Mouse (Mus musculus) lung, embryonic 14.5 days (tissue): Measurements from ENCODE around the gene Nmnat2. TPM values are rescaled to one million over a fixed set of nuclear protein-coding genes. Genes with fewer than 3 reads are reported as not detected.
"Not testable (repeated sequence)": the region's sequence is repeated elsewhere in the genome, so short reads cannot be mapped to it uniquely, and the experiment has no call there.

Experiments used
- ATAC-seq: fragments of 200-750 bp; cut with Nextera tagmentation; 2 replicates; pipeline ENCODE4 v1.8.0; 2017; ENCODE audit warnings: mild to moderate bottlenecking, moderate TSS enrichment, moderate library complexity; ENCODE audit not compliant: insufficient read depth
- DNase-seq: peaks from one replicate; pipeline ENCODE4 v3.0.0-alpha.2; 2015
- H3K27ac ChIP-seq: fragments of 300-500 bp; sonication (generic); 2 replicates; pipeline ENCODE4 v1.5.1; 2014; ENCODE audit warnings: low read depth, mild to moderate bottlenecking, moderate library complexity
- H3K27me3 ChIP-seq: fragments of 300-500 bp; sonication (generic); 2 replicates; pipeline ENCODE4 v1.6.1; 2014; ENCODE audit warnings: low read length, control low read depth; ENCODE audit not compliant: insufficient read depth
- H3K36me3 ChIP-seq: fragments of 300-500 bp; sonication (generic); 2 replicates; pipeline ENCODE4 v1.6.1; 2014; ENCODE audit warnings: control low read depth; ENCODE audit not compliant: insufficient read depth
- H3K4me1 ChIP-seq: fragments of 300-500 bp; sonication (generic); 2 replicates; pipeline ENCODE4 v1.6.1; 2014; ENCODE audit warnings: antibody characterized with exemption, control low read depth; ENCODE audit not compliant: insufficient read depth
- H3K4me2 ChIP-seq: fragments of 300-500 bp; sonication (generic); 2 replicates; pipeline ENCODE4 v1.6.1; 2014; ENCODE audit warnings: mild to moderate bottlenecking
- H3K4me3 ChIP-seq: fragments of 300-500 bp; sonication (generic); 2 replicates; pipeline ENCODE4 v1.5.1; 2014; ENCODE audit warnings: low read depth, low read length
- H3K9ac ChIP-seq: fragments of 300-500 bp; sonication (generic); 2 replicates; pipeline ENCODE4 v1.6.1; 2014
- H3K9me3 ChIP-seq: fragments of 300-500 bp; sonication (generic); 2 replicates; pipeline ENCODE4 v1.6.1; 2016; ENCODE audit warnings: low read depth, low read length, control low read depth
- CTCF ChIP-seq: IDR thresholded peaks from 2 replicates; pipeline ENCODE4 v1.5.1; 2016; ENCODE audit warnings: antibody characterized with exemption, low read depth
- whole genome bisulfite sequencing: fragments of 180-500 bp; shearing (Covaris S2); extraction: QIAGEN DNeasy Blood & Tissue Kit; methylation state at CpG from one replicate; pipeline ENCODE4 v1.1.7; 2014; 5-methylcytosine and 5-hydroxymethylcytosine counted together
- polyA plus RNA-seq: library from polyadenylated mRNA; unstranded; fragments of >200 nt; fragmentation: Nextera tagmentation; extraction: Ambion mirVana; gene quantifications from 2 replicates; pipeline ENCODE4 v1.2.1, GENCODE M21; 2014

Nmnat2 gene
- polyA plus RNA-seq, 1 experiment from 2014 or later: 3.6 TPM

DNA sequence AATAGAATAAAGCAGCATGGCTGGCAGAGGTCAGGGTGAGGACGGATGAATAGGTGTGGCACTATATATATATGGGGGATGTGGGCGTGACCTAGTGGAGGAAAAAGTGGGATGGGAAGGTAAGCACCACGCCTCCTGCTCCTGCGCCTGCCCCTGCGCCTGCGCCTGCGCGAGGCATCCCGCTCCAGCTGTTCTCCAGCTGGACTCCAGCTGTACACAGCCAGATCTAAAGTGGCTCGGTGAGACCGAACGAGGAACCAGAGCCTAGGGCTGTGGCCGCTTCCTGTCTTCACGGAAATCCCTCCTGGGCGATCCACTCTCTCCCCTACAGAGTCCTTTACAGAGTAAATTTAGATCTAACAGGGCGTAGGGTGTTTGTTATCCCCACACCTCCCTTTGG is 116.8 kb downstream of the Nmnat2 start:
- Histone ChIP-seq H3K4me1 (peaks cover 17% of the 10 kb centered on the region), H3K9me3 (no peaks in the 10 kb centered on the region), H3K9ac (no peak overlapping the region), H3K36me3 (no peaks in the 10 kb centered on the region), H3K27me3 (peaks cover 8% of the 10 kb centered on the region; the same call in 1 of the 2 replicates), H3K27ac (0 out of 2 replicates have a peak overlapping the region, but pooled peaks have one; percentile 28), H3K4me3 (peak overlapping the region; percentile 10; the same call in 1 of the 2 replicates), H3K4me2 (peak overlapping the region; percentile 41)
- DNase-seq: peak; percentile 84
- peak; percentile 42 for ATAC-seq
- 23% methylated on average over 16 of the region's 16 CpGs for WGBS
- TF ChIP-seq CTCF: no peak

DNA sequence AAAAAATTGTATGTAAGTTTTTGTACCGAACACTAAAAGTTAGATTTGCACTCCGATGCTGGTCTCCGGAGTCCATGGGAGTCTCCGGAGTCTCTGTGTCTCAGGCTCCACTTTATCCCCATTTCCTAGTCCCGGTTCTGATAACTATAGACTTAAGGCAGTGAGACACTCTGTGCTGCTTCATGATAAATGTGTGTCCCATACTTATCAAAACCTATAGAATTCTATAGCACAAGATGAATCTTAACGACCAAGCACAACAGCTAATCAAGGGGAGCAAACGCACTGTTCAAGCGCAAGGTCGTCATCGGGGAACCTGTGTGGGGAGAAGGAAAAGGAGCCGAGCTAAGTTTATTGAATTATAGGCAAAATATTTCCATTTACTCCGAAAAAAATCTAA is 117.2 kb downstream of the Nmnat2 start:
- no peak for ATAC-seq
- Histone ChIP-seq H3K36me3 (no peaks in the 10 kb centered on the region), H3K9me3 (no peaks in the 10 kb centered on the region), H3K9ac (no peak overlapping the region), H3K27me3 (peaks cover 8% of the 10 kb centered on the region; the same call in 1 of the 2 replicates), H3K4me3 (peak overlapping the region; percentile 10; the same call in 1 of the 2 replicates), H3K27ac (0 out of 2 replicates have a peak overlapping the region, but pooled peaks have one; percentile 28), H3K4me2 (peak overlapping the region; percentile 41), H3K4me1 (peaks cover 17% of the 10 kb centered on the region; the same call in 1 of the 2 replicates)
- DNase-seq: no peak
- 36% methylated on average over 12 of the region's 12 CpGs for WGBS
- TF ChIP-seq CTCF: no peak

DNA sequence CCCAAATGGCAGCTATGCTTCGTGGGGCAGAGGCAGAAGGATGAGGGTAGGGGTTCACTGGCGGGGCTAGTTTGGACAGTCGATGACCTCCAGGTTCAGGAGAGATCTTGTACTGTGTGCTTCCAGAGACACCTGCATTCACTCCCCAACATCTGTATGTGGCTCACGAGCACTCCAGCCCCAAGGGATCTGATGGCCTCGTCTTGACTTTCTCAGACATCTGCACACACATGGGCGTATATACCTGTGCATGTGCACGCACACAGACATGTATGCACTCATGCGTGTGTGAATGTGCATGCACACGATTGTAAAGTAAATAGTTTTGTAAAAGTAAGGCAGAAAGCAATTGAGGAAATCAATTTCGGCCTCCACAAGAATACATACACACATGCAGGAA is 117.9 kb downstream of the Nmnat2 start:
- no peak for TF ChIP-seq CTCF

DNA sequence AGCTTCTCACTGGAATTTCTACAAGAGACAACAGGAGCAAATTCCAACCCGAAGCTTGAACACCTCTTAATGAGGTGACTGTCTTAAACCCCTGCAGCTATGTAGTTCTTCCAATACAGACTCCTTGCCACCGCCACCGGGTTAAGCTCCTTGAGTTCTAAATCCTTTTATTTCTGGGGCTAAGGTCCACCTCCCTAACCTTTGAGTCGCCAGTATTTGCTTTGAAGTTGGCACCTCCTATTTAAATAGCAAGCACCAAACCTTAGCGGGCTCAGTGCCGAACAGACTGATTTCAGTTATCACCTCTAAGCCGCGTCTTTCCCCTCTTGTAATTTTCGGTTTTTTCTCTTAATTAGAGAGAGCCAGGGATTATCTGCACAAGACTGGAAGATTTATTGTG is 118.6 kb downstream of the Nmnat2 start:
- no peak for ATAC-seq
- no peak for TF ChIP-seq CTCF
- Histone ChIP-seq H3K9ac (no peak overlapping the region), H3K4me1 (peaks cover 17% of the 10 kb centered on the region; the same call in 1 of the 2 replicates), H3K27me3 (peaks cover 8% of the 10 kb centered on the region; the same call in 1 of the 2 replicates), H3K4me3 (no peak overlapping the region), H3K36me3 (no peaks in the 10 kb centered on the region), H3K4me2 (no peak overlapping the region), H3K27ac (no peak overlapping the region), H3K9me3 (no peaks in the 10 kb centered on the region)
- 28% methylated on average over 9 of the region's 9 CpGs for WGBS
- no peak for DNase-seq

More for the DNA sequence above, 117.9 kb downstream of the Nmnat2 start:
- peaks cover 8% of the 10 kb centered on the region; the same call in 1 of the 2 replicates for H3K27me3 ChIP-seq
- H3K27ac ChIP-seq: no peak overlapping the region
- H3K4me3 ChIP-seq: no peak overlapping the region
- H3K4me2 ChIP-seq: no peak overlapping the region
- 53% methylated on average over 10 of the region's 10 CpGs for WGBS
- ATAC-seq: no peak
- no peaks in the 10 kb centered on the region for H3K9me3 ChIP-seq
- peaks cover 17% of the 10 kb centered on the region; the same call in 1 of the 2 replicates for H3K4me1 ChIP-seq
- H3K36me3 ChIP-seq: no peaks in the 10 kb centered on the region
- H3K9ac ChIP-seq: no peak overlapping the region
- DNase-seq: no peak

DNA sequence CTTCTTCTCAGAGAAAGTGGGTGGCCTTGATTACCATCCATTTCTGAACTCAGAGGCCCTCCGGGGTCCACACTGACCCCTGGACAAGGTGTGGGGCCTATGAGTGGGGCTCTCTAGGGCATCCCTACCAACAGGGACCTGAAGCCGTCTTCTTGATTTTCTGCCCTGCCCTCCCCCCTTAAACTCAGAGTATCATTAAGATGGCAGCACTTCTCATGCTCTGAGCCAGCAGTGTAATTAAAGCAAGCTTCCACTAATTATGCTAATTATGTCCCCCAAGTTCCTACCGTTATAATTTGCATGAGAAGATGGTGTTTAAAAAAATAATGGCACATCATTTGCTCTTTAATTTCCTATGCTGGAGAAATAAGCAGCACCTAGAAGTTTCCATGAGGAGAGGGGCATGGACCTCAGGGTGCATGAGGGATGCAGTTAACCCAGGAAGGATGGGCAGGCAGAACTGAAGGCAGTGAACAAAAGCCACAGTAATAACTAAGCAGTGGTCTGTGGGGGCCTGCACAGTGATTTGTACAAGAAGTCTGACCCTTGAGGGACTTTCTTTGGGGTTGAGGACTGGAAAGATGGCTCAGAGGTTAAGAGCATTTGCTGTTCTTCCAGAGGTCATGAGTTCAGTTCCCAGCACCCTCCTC is 120.4 kb downstream of the Nmnat2 start:
- WGBS: 75% methylated on average over 3 of the region's 3 CpGs
- Histone ChIP-seq H3K27ac (no peak overlapping the region), H3K4me2 (no peak overlapping the region), H3K36me3 (no peaks in the 10 kb centered on the region), H3K4me3 (no peak overlapping the region), H3K9ac (no peak overlapping the region), H3K27me3 (peaks cover 8% of the 10 kb centered on the region; the same call in 1 of the 2 replicates), H3K9me3 (no peaks in the 10 kb centered on the region), H3K4me1 (peaks cover 17% of the 10 kb centered on the region; the same call in 1 of the 2 replicates)
- no peak for TF ChIP-seq CTCF
- ATAC-seq: no peak
- DNase-seq: no peak

DNA sequence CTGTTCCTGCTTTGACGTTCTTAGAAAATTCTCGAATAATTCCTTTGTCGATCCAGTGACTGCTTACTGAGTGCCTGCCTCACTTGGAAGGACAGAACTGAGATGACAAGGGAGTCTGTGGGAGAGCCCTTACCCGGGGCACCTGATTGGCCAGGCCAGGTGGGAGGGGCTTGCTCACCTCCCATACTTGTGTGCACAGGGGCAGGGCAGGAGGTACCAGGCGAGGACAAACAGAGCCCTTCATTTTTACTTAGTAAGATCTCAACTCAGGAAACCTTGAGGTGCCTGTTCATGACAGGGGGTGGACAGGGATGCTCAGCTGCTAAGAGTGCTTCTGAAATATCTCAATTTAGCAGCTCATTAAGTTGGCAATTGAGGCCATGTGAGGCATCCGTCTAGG is 121.2 kb downstream of the Nmnat2 start:
- peaks cover 8% of the 10 kb centered on the region; the same call in 1 of the 2 replicates for H3K27me3 ChIP-seq
- TF ChIP-seq CTCF: no peak
- peak; percentile 39; the same call in 1 of the 2 replicates for ATAC-seq
- no peaks in the 10 kb centered on the region for H3K9me3 ChIP-seq
- 27% methylated on average over 6 of the region's 6 CpGs for WGBS
- H3K9ac ChIP-seq: no peak overlapping the region
- DNase-seq: no peak
- no peak overlapping the region for H3K27ac ChIP-seq
- no peak overlapping the region for H3K4me3 ChIP-seq
- peaks cover 17% of the 10 kb centered on the region; the same call in 1 of the 2 replicates for H3K4me1 ChIP-seq
- no peaks in the 10 kb centered on the region for H3K36me3 ChIP-seq
- no peak overlapping the region for H3K4me2 ChIP-seq

DNA sequence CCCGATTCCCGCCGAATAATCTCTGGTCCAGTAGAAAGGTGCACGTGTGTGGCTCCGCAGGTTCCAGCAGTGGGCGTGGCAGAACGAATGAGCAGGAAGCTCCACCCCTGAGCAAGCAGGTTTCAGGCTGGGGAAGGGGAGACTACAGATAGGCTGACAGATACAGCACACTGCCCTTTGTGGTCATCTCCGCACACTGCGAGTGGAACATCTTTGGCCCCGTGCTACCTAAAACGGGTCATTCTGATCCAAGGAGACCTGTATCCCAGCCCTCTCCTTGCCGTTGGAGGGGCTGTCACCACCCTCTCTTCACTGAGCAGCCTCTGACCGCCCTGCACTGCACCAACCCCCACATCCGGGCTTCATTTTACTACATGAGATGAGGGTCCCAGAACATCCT is 128.4 kb downstream of the Nmnat2 start:
- H3K27me3 ChIP-seq, H3K27ac ChIP-seq, H3K36me3 ChIP-seq, H3K4me1 ChIP-seq, H3K9me3 ChIP-seq, H3K4me2 ChIP-seq, H3K9ac ChIP-seq, H3K4me3 ChIP-seq, ATAC-seq, DNase-seq: not testable (repeated sequence)
- WGBS: 83% methylated on average over 8 of the region's 14 CpGs
